Mouse (Mus musculus): ENCODE results near the gene Setdb1.

DNA sequence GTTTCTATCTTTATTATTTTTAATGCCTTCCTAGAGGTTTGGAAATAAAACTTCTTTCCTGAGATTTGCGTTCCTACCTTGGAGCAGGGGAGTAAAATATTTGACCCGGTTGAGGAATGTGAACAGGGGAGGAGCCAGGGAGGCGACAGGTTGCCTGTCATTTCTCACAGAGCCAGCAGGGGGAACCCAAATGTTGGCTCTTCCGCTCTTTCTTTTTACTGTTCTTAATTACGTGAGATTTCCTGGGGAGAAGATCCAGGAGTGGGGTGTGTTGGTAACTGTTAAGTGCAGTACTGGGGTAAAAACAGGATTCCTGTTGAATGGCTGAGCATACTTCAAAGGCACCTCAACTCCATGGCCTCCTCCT lies 60.9 kb downstream of the Setdb1 start:
- TF ChIP-seq CEBPB (IDR thresholded peaks at IDR 0.05; ENCODE audit: insufficient read depth, poor library complexity, severe bottlenecking) (no peak), POLR2A (IDR thresholded peaks at IDR 0.05; ENCODE audit: insufficient read length, low read depth) (no peak)

Data from myocyte (in vitro differentiated cells).